Mouse (Mus musculus) heart, adult 9 months (tissue): ENCODE measurements around the gene Glis3.
A peak's percentile ranks its signal among the peaks of the same experiment; 100 is the strongest.

Experiments
- DNase-seq, 2 experiments: peaks; one replicate each; pipeline ENCODE4 v3.0.0; 2022; ENCODE audit warnings: low spot score in 2 of 2

Gene Glis3

GRCm38 (mm10) chr19:28328444-28329110 lies 351.3 kb downstream of the Glis3 start:
- DNase-seq: peak; percentile 11 to 17

- DNase-seq: no peak
Observed at GRCm38 (mm10) chr19:28327536-28327935, 352.3 kb downstream of the Glis3 start.

- no peak for DNase-seq
Observed at GRCm38 (mm10) chr19:28306036-28306435, 373.8 kb downstream of the Glis3 start.

- DNase-seq: no peak
Observed at GRCm38 (mm10) chr19:28305510-28305909, 374.4 kb downstream of the Glis3 start.

GRCm38 (mm10) chr19:28302831-28303242 lies 377.0 kb downstream of the Glis3 start:
- DNase-seq: no peak

GRCm38 (mm10) chr19:28300226-28300625 lies 379.7 kb downstream of the Glis3 start:
- no peak for DNase-seq

GRCm38 (mm10) chr19:28299211-28299775 lies 380.6 kb downstream of the Glis3 start:
- no peak for DNase-seq

GRCm38 (mm10) chr19:28298669-28299068 lies 381.2 kb downstream of the Glis3 start:
- no peak for DNase-seq

- DNase-seq: no peak
Observed at GRCm38 (mm10) chr19:28291596-28291995, 388.3 kb downstream of the Glis3 start.

GRCm38 (mm10) chr19:28289457-28289856 lies 390.4 kb downstream of the Glis3 start:
- no peak for DNase-seq

- no peak for DNase-seq
Observed at GRCm38 (mm10) chr19:28287431-28287830, 392.4 kb downstream of the Glis3 start.

GRCm38 (mm10) chr19:28284098-28284569 lies 395.7 kb downstream of the Glis3 start:
- DNase-seq: no peak

GRCm38 (mm10) chr19:28283241-28284097 lies 396.4 kb downstream of the Glis3 start:
- no peak for DNase-seq

GRCm38 (mm10) chr19:28281405-28281804 lies 398.5 kb downstream of the Glis3 start:
- DNase-seq: no peak

GRCm38 (mm10) chr19:28277104-28277503 lies 402.8 kb downstream of the Glis3 start:
- DNase-seq: no peak

- no peak for DNase-seq
Observed at GRCm38 (mm10) chr19:28274501-28274900, 405.4 kb downstream of the Glis3 start.

- no peak for DNase-seq
Observed at GRCm38 (mm10) chr19:28273946-28274345, 405.9 kb downstream of the Glis3 start.

- no peak for DNase-seq
Observed at GRCm38 (mm10) chr19:28266850-28267249, 413.0 kb downstream of the Glis3 start.

GRCm38 (mm10) chr19:28265776-28266175 lies 414.1 kb downstream of the Glis3 start:
- no peak for DNase-seq

- DNase-seq: no peak
Observed at GRCm38 (mm10) chr19:28258907-28259675, 420.8 kb downstream of the Glis3 start.

GRCm38 (mm10) chr19:28258480-28258879 lies 421.4 kb downstream of the Glis3 start:
- no peak for DNase-seq

GRCm38 (mm10) chr19:28247345-28247744 lies 432.5 kb downstream of the Glis3 start:
- no peak for DNase-seq
